Mouse (Mus musculus): ENCODE measurements around the gene Gm49333. TPM values are rescaled to one million over a fixed set of nuclear protein-coding genes. Genes with fewer than 3 reads are reported as not detected.
"Not testable (repeated sequence)": the region's sequence is repeated elsewhere in the genome, so short reads cannot be mapped to it uniquely, and the experiment has no call there.

Gm49333 gene
- total RNA-seq, 2 experiments from 2014 or later, result not detected

- intact Hi-C loops (cut with DNase I), result no loop called here
- peak in 1 of 2 experiments; percentile 82 for DNase-seq (ENCODE audit: extremely low spot score in 1 of 2, low spot score in 2 of 2)
Observed at GRCm38 (mm10) chr16:20621191-20621990, 10.0 kb downstream of the Gm49333 start, which contains the start of gene Camk2n2. TSS of gene Camk2n2 (minus strand) at chr16:20621287.

GRCm38 (mm10) chr16:20621991-20622685 lies 10.7 kb downstream of the Gm49333 start:
- intact Hi-C loops (cut with DNase I), result no loop called here
- peak in 1 of 2 experiments; percentile 67 for DNase-seq (ENCODE audit: extremely low spot score in 1 of 2, low spot score in 2 of 2)

GRCm38 (mm10) chr16:20623211-20623610 lies 11.8 kb downstream of the Gm49333 start:
- intact Hi-C loops (cut with DNase I), result no loop called here
- no peak for DNase-seq (ENCODE audit: extremely low spot score in 1 of 2, low spot score in 2 of 2)

GRCm38 (mm10) chr16:20628871-20629391 lies 17.5 kb downstream of the Gm49333 start:
- intact Hi-C loops (cut with DNase I), result no loop called here

GRCm38 (mm10) chr16:20629731-20630634 lies 18.6 kb downstream of the Gm49333 start, which contains the start of gene Ece2:
TSS of gene Ece2 (plus strand) at chr16:20629828.
- DNase-seq (ENCODE audit: extremely low spot score in 1 of 2, low spot score in 2 of 2), result peak in 1 of 2 experiments; percentile 63
- intact Hi-C loops (cut with DNase I), result no loop called here

More at GRCm38 (mm10) chr16:20628871-20629391, 17.5 kb downstream of the Gm49333 start:
- peak in 1 of 2 experiments; percentile 63 for DNase-seq (ENCODE audit: extremely low spot score in 1 of 2, low spot score in 2 of 2)

- intact Hi-C loops (cut with DNase I), result no loop called here
Observed at GRCm38 (mm10) chr16:20637410-20637809, 26.0 kb downstream of the Gm49333 start.

GRCm38 (mm10) chr16:20638367-20638766 lies 27.0 kb downstream of the Gm49333 start:
- peak; percentile 67 to 86 for DNase-seq (ENCODE audit: extremely low spot score in 1 of 2, low spot score in 2 of 2)
- intact Hi-C loops (cut with DNase I), result no loop called here

More at GRCm38 (mm10) chr16:20637410-20637809, 26.0 kb downstream of the Gm49333 start:
- no peak for DNase-seq (ENCODE audit: extremely low spot score in 1 of 2, low spot score in 2 of 2)

- DNase-seq (ENCODE audit: extremely low spot score in 1 of 2, low spot score in 2 of 2), result peak; percentile 68 to 81
- intact Hi-C loops (cut with DNase I), result loop anchor here (5.0 kb wide), 1 partner anchor 135 kb away; no protein-coding TSS in a partner anchor
Observed at GRCm38 (mm10) chr16:20642161-20642560, 30.8 kb downstream of the Gm49333 start.

GRCm38 (mm10) chr16:20643911-20644310 lies 32.5 kb downstream of the Gm49333 start:
- no peak for DNase-seq (ENCODE audit: extremely low spot score in 1 of 2, low spot score in 2 of 2)
- intact Hi-C loops (cut with DNase I), result loop anchor here (5.0 kb wide), 1 partner anchor 137 kb away; no protein-coding TSS in a partner anchor

- intact Hi-C loops (cut with DNase I), result no loop called here
- DNase-seq (ENCODE audit: extremely low spot score in 1 of 2, low spot score in 2 of 2), result peak; percentile 95 to 98
Observed at GRCm38 (mm10) chr16:20651076-20651946, 39.9 kb downstream of the Gm49333 start, which contains the start of gene Psmd2. TSS of gene Psmd2 (plus strand) at chr16:20651652.

- DNase-seq (ENCODE audit: extremely low spot score in 1 of 2, low spot score in 2 of 2), result no peak
- intact Hi-C loops (cut with DNase I), result no loop called here
Observed at GRCm38 (mm10) chr16:20651947-20652310, 40.5 kb downstream of the Gm49333 start.

- no peak for DNase-seq (ENCODE audit: extremely low spot score in 1 of 2, low spot score in 2 of 2)
- intact Hi-C loops (cut with DNase I), result no loop called here
Observed at GRCm38 (mm10) chr16:20653315-20653714, 41.9 kb downstream of the Gm49333 start.

GRCm38 (mm10) chr16:20657661-20658060 lies 46.3 kb downstream of the Gm49333 start:
- no peak for DNase-seq (ENCODE audit: extremely low spot score in 1 of 2, low spot score in 2 of 2)
- intact Hi-C loops (cut with DNase I), result no loop called here

GRCm38 (mm10) chr16:20668013-20668412 lies 56.6 kb downstream of the Gm49333 start, which contains the start of gene Eif4g1:
TSS of gene Eif4g1 (plus strand) at chr16:20668313.
- DNase-seq (ENCODE audit: extremely low spot score in 1 of 2, low spot score in 2 of 2); intact Hi-C loops (cut with DNase I): not testable (repeated sequence)

GRCm38 (mm10) chr16:20670291-20670690 lies 58.9 kb downstream of the Gm49333 start:
- intact Hi-C loops (cut with DNase I), result no loop called here
- no peak for DNase-seq (ENCODE audit: extremely low spot score in 1 of 2, low spot score in 2 of 2)

- intact Hi-C loops (cut with DNase I), result no loop called here
Observed at GRCm38 (mm10) chr16:20671886-20672285, 60.5 kb downstream of the Gm49333 start.

GRCm38 (mm10) chr16:20672500-20672902 lies 61.1 kb downstream of the Gm49333 start:
- intact Hi-C loops (cut with DNase I), result no loop called here
- DNase-seq (ENCODE audit: extremely low spot score in 1 of 2, low spot score in 2 of 2), result peak; percentile 94 to 98

More at GRCm38 (mm10) chr16:20671886-20672285, 60.5 kb downstream of the Gm49333 start:
- no peak for DNase-seq (ENCODE audit: extremely low spot score in 1 of 2, low spot score in 2 of 2)
